Mouse (Mus musculus): ENCODE measurements around the gene Abl2. TPM values are rescaled to one million over a fixed set of nuclear protein-coding genes. Genes with fewer than 3 reads are reported as not detected.

Abl2 gene
- polyA plus RNA-seq, 1 experiment, result 4.3 TPM

GRCm38 (mm10) chr1:156605094-156605866 is 46.7 kb downstream of the Abl2 start:
- H3K4me1 ChIP-seq (ENCODE audit: control insufficient read depth, insufficient read depth, insufficient read length, low read length), result no peaks in the 10 kb centered on the region; the same call in 1 of the 2 replicates
- no peaks in the 10 kb centered on the region for H3K36me3 ChIP-seq (ENCODE audit: control insufficient read depth, insufficient read depth, low read length)
- TF ChIP-seq CTCF (IDR thresholded peaks at IDR 0.05; ENCODE audit: extremely low read depth, insufficient read length, insufficient replicate concordance, low read depth, low read length) (no peak), POLR2A (IDR thresholded peaks at IDR 0.05; ENCODE audit: low read depth, low read length) (no peak)
- H3K4me3 ChIP-seq (ENCODE audit: low read depth, low read length), result no peak overlapping the region
- H3K27ac ChIP-seq (ENCODE audit: insufficient read depth, low read depth, low read length), result no peak overlapping the region
- WGBS, result 80% methylated on average over 12 of the region's 12 CpGs
- H3K27me3 ChIP-seq (ENCODE audit: control insufficient read depth, insufficient read depth, low read length), result no peaks in the 10 kb centered on the region

GRCm38 (mm10) chr1:156605940-156606339 is 47.4 kb downstream of the Abl2 start:
- no peaks in the 10 kb centered on the region for H3K27me3 ChIP-seq (ENCODE audit: control insufficient read depth, insufficient read depth, low read length)
- 67% methylated on average over 2 of the region's 2 CpGs for WGBS
- H3K36me3 ChIP-seq (ENCODE audit: control insufficient read depth, insufficient read depth, low read length), result no peaks in the 10 kb centered on the region
- no peak for TF ChIP-seq CTCF (IDR thresholded peaks at IDR 0.05; ENCODE audit: extremely low read depth, insufficient read length, insufficient replicate concordance, low read depth, low read length)
- TF ChIP-seq POLR2A (IDR thresholded peaks at IDR 0.05; ENCODE audit: low read depth, low read length), result no peak
- H3K4me1 ChIP-seq (ENCODE audit: control insufficient read depth, insufficient read depth, insufficient read length, low read length), result no peaks in the 10 kb centered on the region; the same call in 1 of the 2 replicates
- H3K27ac ChIP-seq (ENCODE audit: insufficient read depth, low read depth, low read length), result no peak overlapping the region
- H3K4me3 ChIP-seq (ENCODE audit: low read depth, low read length), result no peak overlapping the region

GRCm38 (mm10) chr1:156608496-156608895 is 49.9 kb downstream of the Abl2 start:
- Histone ChIP-seq H3K4me3 (ENCODE audit: low read depth, low read length) (no peak overlapping the region), H3K36me3 (ENCODE audit: control insufficient read depth, insufficient read depth, low read length) (no peaks in the 10 kb centered on the region), H3K27ac (ENCODE audit: insufficient read depth, low read depth, low read length) (no peak overlapping the region), H3K27me3 (ENCODE audit: control insufficient read depth, insufficient read depth, low read length) (no peaks in the 10 kb centered on the region), H3K4me1 (ENCODE audit: control insufficient read depth, insufficient read depth, insufficient read length, low read length) (no peaks in the 10 kb centered on the region; the same call in 1 of the 2 replicates)
- 100% methylated on average over 2 of the region's 2 CpGs for WGBS
- TF ChIP-seq CTCF (IDR thresholded peaks at IDR 0.05; ENCODE audit: extremely low read depth, insufficient read length, insufficient replicate concordance, low read depth, low read length) (no peak), POLR2A (IDR thresholded peaks at IDR 0.05; ENCODE audit: low read depth, low read length) (no peak)

GRCm38 (mm10) chr1:156610257-156610656 is 51.7 kb downstream of the Abl2 start:
- TF ChIP-seq CTCF (IDR thresholded peaks at IDR 0.05; ENCODE audit: extremely low read depth, insufficient read length, insufficient replicate concordance, low read depth, low read length) (no peak), POLR2A (IDR thresholded peaks at IDR 0.05; ENCODE audit: low read depth, low read length) (no peak)
- H3K4me3 ChIP-seq (ENCODE audit: low read depth, low read length), result no peak overlapping the region
- WGBS, result 71% methylated on average over 1 of the region's 1 CpGs

DNA sequence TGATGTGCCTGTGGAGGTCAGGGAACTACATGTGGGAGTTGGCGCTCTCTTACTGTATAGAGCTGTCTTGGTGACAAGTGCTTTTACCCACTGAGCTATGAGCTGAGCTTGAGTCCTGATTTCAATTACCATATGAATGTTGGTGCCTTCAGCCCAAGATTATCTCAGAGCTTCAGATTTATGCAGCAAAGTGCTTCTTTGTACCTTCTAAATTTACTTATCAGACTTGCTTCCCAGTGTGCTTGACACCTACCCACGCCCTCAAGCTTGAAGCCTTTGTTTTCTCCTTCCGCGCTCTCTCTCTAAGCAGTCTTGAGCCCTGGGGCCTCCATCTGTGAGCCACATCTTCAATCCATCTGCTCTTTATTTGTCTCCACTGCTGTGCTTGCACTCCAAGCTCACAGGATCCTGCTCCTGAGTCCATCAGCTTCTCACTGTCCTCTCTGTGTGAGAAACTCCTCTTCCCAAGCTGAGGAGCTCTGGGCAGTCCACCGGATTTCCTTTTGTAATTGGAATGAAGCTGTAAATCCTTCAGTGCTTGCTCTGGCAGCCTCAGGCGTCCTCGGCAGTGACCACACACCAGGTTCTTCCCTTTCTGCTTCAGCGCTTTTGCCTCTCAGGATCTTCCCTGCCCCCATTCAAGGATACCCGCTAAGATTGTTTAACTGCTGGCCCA is 55.4 kb downstream of the Abl2 start:
- peak overlapping the region; percentile 6; the same call in 1 of the 2 replicates for H3K27ac ChIP-seq (ENCODE audit: insufficient read depth, low read depth, low read length)
- H3K4me1 ChIP-seq (ENCODE audit: control insufficient read depth, insufficient read depth, insufficient read length, low read length), result peaks cover 9% of the 10 kb centered on the region
- TF ChIP-seq POLR2A (IDR thresholded peaks at IDR 0.05; ENCODE audit: low read depth, low read length) (no peak), CTCF (IDR thresholded peaks at IDR 0.05; ENCODE audit: extremely low read depth, insufficient read length, insufficient replicate concordance, low read depth, low read length) (no peak)
- no peak overlapping the region for H3K4me3 ChIP-seq (ENCODE audit: low read depth, low read length)
- H3K36me3 ChIP-seq (ENCODE audit: control insufficient read depth, insufficient read depth, low read length), result no peaks in the 10 kb centered on the region
- WGBS, result 68% methylated on average over 9 of the region's 9 CpGs
- H3K27me3 ChIP-seq (ENCODE audit: control insufficient read depth, insufficient read depth, low read length), result no peaks in the 10 kb centered on the region

More at GRCm38 (mm10) chr1:156610257-156610656, 51.7 kb downstream of the Abl2 start:
- Histone ChIP-seq H3K36me3 (ENCODE audit: control insufficient read depth, insufficient read depth, low read length) (no peaks in the 10 kb centered on the region), H3K27me3 (ENCODE audit: control insufficient read depth, insufficient read depth, low read length) (no peaks in the 10 kb centered on the region), H3K4me1 (ENCODE audit: control insufficient read depth, insufficient read depth, insufficient read length, low read length) (peaks cover 2% of the 10 kb centered on the region; the same call in 1 of the 2 replicates), H3K27ac (ENCODE audit: insufficient read depth, low read depth, low read length) (no peak overlapping the region)

GRCm38 (mm10) chr1:156614710-156615109 is 56.1 kb downstream of the Abl2 start:
- H3K27ac ChIP-seq (ENCODE audit: insufficient read depth, low read depth, low read length), result no peak overlapping the region
- no peak overlapping the region for H3K4me3 ChIP-seq (ENCODE audit: low read depth, low read length)
- WGBS, result 80% methylated on average over 1 of the region's 1 CpGs
- H3K36me3 ChIP-seq (ENCODE audit: control insufficient read depth, insufficient read depth, low read length), result no peaks in the 10 kb centered on the region
- peaks cover 9% of the 10 kb centered on the region for H3K4me1 ChIP-seq (ENCODE audit: control insufficient read depth, insufficient read depth, insufficient read length, low read length)
- TF ChIP-seq CTCF (IDR thresholded peaks at IDR 0.05; ENCODE audit: extremely low read depth, insufficient read length, insufficient replicate concordance, low read depth, low read length) (no peak), POLR2A (IDR thresholded peaks at IDR 0.05; ENCODE audit: low read depth, low read length) (no peak)
- no peaks in the 10 kb centered on the region for H3K27me3 ChIP-seq (ENCODE audit: control insufficient read depth, insufficient read depth, low read length)

All from small intestine, adult 2 months (tissue).